Mouse (Mus musculus) cortical plate, adult 2 months (tissue): ENCODE results near the gene Kcnb1.

Experiments used
- CTCF ChIP-seq: fragments of 200-500 bp; IDR thresholded peaks from 2 replicates; pipeline ENCODE4 v1.5.1; 2011; ENCODE audit warnings: mild to moderate bottlenecking, control low read depth, low read length; ENCODE audit not compliant: insufficient read depth; ENCODE audit errors: extremely low read depth
- POLR2A ChIP-seq: fragments of 200-500 bp; IDR thresholded peaks from 2 replicates; pipeline ENCODE4 v1.6.1; 2011; ENCODE audit warnings: mild to moderate bottlenecking, low read length, control low read depth; ENCODE audit not compliant: insufficient read depth; ENCODE audit errors: extremely low read depth

DNA sequence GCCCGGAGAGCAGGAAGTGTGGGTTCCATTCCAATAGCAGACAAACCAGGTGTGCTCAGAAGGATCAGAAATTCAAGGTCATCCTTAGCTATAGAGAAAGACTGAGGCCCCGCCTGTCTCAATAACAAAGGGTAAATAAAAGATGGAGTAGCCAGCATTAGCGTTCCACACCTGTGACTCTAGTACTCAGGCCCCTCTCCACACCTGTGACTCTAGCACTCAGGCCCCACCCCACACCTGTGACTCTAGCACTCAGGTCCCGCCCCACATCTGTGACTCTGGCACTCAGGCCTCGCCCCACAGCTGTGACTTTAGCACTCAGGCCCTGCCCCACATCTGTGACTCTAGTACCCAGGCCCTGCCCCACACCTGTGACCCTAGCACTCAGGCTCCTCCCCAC is 115.4 kb downstream of the Kcnb1 start:
- TF ChIP-seq CTCF (no peak), POLR2A (no peak)
